In the genomic region with DNA sequence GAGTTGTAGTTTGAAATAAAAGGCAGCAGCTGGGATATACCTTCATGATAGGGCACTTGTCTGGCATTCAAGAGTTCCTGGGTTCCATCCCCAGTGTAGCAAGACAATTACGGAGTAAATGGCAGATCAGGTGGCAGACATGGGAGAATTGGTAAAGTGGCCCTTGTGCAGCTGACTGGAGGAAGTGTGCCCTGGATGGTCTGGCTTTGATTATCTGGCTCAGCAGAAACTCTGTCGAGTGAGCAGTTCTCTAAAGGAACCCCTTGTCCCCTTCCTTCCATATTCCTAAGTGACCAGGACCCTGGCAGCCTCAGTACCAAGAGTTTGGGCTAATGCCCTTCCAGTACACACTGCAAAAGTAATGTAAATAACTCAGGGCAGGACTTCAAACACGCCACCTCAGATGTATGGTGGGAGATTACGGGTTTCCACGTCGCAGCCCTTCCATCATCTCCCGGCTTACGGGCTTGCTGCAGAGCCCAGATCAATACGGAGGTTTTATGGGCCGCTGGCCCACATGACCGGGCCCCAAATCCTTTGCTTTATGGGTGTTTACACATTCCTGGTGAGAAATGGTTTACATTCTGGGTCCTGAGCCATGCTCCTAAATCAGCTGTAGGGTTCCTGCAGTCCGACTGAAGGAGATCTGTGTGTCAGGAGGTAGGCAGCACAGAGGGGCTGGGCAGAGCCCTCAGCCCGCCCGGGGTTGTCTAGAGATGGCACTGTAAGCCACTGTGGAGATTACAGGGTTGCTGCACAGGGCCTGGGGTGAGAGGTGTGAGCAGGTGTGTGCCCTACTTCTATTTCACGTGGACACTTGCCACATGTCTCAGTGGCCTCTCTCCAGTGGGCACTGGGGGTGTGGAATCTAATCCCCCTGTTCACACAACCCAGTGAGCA, we compare ENCODE assay signal across 35 mouse cellular contexts. TPM values are rescaled to one million over a fixed set of nuclear protein-coding genes. Genes with fewer than 3 reads are reported as not detected.
DNase-seq lines count a peak whose midpoint lies in the region; ATAC-seq lines count a peak whose summit lies in the region.
"Had no signal": no experiment of that assay in that cellular context is flagged by ENCODE, and none has a peak within 500 bp of the region (broad histone marks: within the 10 kb centered on the region; RNA-seq: fewer than 3 reads in every experiment).

No protein-coding gene starts in this region.

- H3K27ac ChIP-seq in heart, embryonic 10.5 days = no peak overlapping the region
- no peak overlapping the region for H3K27ac ChIP-seq in embryonic facial prominence, embryonic 11.5 days (replicated peaks; ENCODE audit: low read depth, low read length)
- H3K27ac ChIP-seq in intestine, embryonic 15.5 days = no peak overlapping the region
- no peak overlapping the region for H3K27ac ChIP-seq in limb, embryonic 13.5 days
- H3K27ac ChIP-seq: gastrocnemius, adult 2 months; heart, adult 2 months; heart, embryonic 15.5 days; hindbrain, embryonic 12.5 days; hindbrain, postnatal 0 days; layer of hippocampus, adult 2 months; lung, embryonic 15.5 days; midbrain, embryonic 13.5 days; stomach, embryonic 15.5 days had no signal

- H3K9ac ChIP-seq in embryonic facial prominence, embryonic 11.5 days (replicated peaks; ENCODE audit: low read length) = no peak overlapping the region
- H3K9ac ChIP-seq in intestine, embryonic 15.5 days = no peak overlapping the region
- no peak overlapping the region for H3K9ac ChIP-seq in limb, embryonic 13.5 days
- H3K9ac ChIP-seq: heart, embryonic 15.5 days; hindbrain, embryonic 12.5 days; lung, embryonic 15.5 days; midbrain, embryonic 13.5 days; stomach, embryonic 15.5 days had no signal

- H3K4me2 ChIP-seq in embryonic facial prominence, embryonic 11.5 days (ENCODE audit: low read depth, low read length) = no peak overlapping the region
- H3K4me2 ChIP-seq in intestine, embryonic 15.5 days (replicated peaks) = no peak overlapping the region
- peak overlapping the region; percentile 27 for H3K4me2 ChIP-seq in limb, embryonic 13.5 days (replicated peaks)
- H3K4me2 ChIP-seq: heart, embryonic 15.5 days; hindbrain, embryonic 12.5 days; liver, embryonic 11.5 days; lung, embryonic 15.5 days; midbrain, embryonic 13.5 days; stomach, embryonic 15.5 days had no signal

- no peaks in the 10 kb centered on the region for H3K9me3 ChIP-seq in heart, embryonic 10.5 days
- H3K9me3 ChIP-seq in embryonic facial prominence, embryonic 11.5 days (replicated peaks; ENCODE audit: control insufficient read depth, low read length) = no peaks in the 10 kb centered on the region
- H3K9me3 ChIP-seq in intestine, embryonic 15.5 days = no peaks in the 10 kb centered on the region
- no peaks in the 10 kb centered on the region for H3K9me3 ChIP-seq in limb, embryonic 13.5 days
- H3K9me3 ChIP-seq: heart, embryonic 15.5 days; hindbrain, embryonic 12.5 days; lung, embryonic 15.5 days; midbrain, embryonic 13.5 days; stomach, embryonic 15.5 days had no signal

- no peak overlapping the region for H3K4me3 ChIP-seq in heart, embryonic 10.5 days
- H3K4me3 ChIP-seq in embryonic facial prominence, embryonic 11.5 days (ENCODE audit: low read depth, low read length) = no peak overlapping the region
- H3K4me3 ChIP-seq in intestine, embryonic 15.5 days (replicated peaks) = no peak overlapping the region
- no peak overlapping the region for H3K4me3 ChIP-seq in limb, embryonic 13.5 days
- H3K4me3 ChIP-seq: gastrocnemius, adult 2 months; heart, adult 2 months; heart, embryonic 15.5 days; hindbrain, embryonic 12.5 days; layer of hippocampus, adult 2 months; lung, embryonic 15.5 days; midbrain, embryonic 13.5 days; stomach, embryonic 15.5 days had no signal

- no peak for ATAC-seq in embryonic facial prominence, embryonic 11.5 days (replicated peaks; ENCODE audit: insufficient number of reproducible peaks, low FRiP score, low TSS enrichment, low read depth)
- peak; percentile 34; the same call in 1 of the 2 replicates for ATAC-seq in intestine, embryonic 15.5 days
- no peak for ATAC-seq in limb, embryonic 13.5 days (ENCODE audit: low FRiP score, low read depth)
- no peak for ATAC-seq in megakaryocyte progenitor cell, adult 5-6 weeks (replicated peaks; ENCODE audit: poor library complexity)
- ATAC-seq: CD4-positive, CD25-positive, alpha-beta regulatory T cell, adult 4 months; forebrain, embryonic 14.5 days; hindbrain, postnatal 0 days had no signal

- DNase-seq in heart, embryonic 10.5 days (ENCODE audit: low spot score) = peak; percentile 67
- DNase-seq in heart, adult 8-10 months (ENCODE audit: low spot score) = no peak
- DNase-seq in embryonic facial prominence, embryonic 11.5 days (ENCODE audit: low spot score) = peak; percentile 58
- no peak for DNase-seq in urinary bladder, postnatal 4 days (ENCODE audit: low spot score in 2 of 2)
- DNase-seq in urinary bladder, postnatal 10 days (ENCODE audit: low spot score) = no peak
- DNase-seq: adrenal gland, postnatal 36 days; cerebellum, adult 18-20 months; cerebellum, postnatal 25 days; gastrocnemius, adult 2 months; gastrocnemius, postnatal 36 days; heart, adult 2 months; heart, postnatal 36 days; kidney, adult 2 months; kidney, postnatal 36 days; thymus, adult 18-20 months; thymus, postnatal 25 days had no signal

- WGBS in heart, embryonic 10.5 days = 67% methylated on average over 15 of the region's 15 CpGs
- 65% methylated on average over 15 of the region's 15 CpGs for WGBS in embryonic facial prominence, embryonic 11.5 days
- WGBS in intestine, embryonic 15.5 days = 22% methylated on average over 15 of the region's 15 CpGs
- 9% methylated on average over 15 of the region's 15 CpGs for WGBS in limb, embryonic 13.5 days

- peaks cover 29% of the 10 kb centered on the region for H3K4me1 ChIP-seq in heart, embryonic 10.5 days
- no peaks in the 10 kb centered on the region; the same call in 1 of the 2 replicates for H3K4me1 ChIP-seq in embryonic facial prominence, embryonic 11.5 days (ENCODE audit: control insufficient read depth, insufficient read depth, low read length)
- H3K4me1 ChIP-seq in intestine, embryonic 15.5 days (replicated peaks) = peaks cover 15% of the 10 kb centered on the region
- peaks cover 37% of the 10 kb centered on the region for H3K4me1 ChIP-seq in limb, embryonic 13.5 days
- H3K4me1 ChIP-seq: heart, embryonic 15.5 days had no signal

- H3K27me3 ChIP-seq in heart, embryonic 10.5 days (ENCODE audit: insufficient read depth, poor library complexity, severe bottlenecking) = peaks cover 16% of the 10 kb centered on the region; the same call in 1 of the 2 replicates
- no peaks in the 10 kb centered on the region for H3K27me3 ChIP-seq in embryonic facial prominence, embryonic 11.5 days (ENCODE audit: control insufficient read depth, insufficient read depth, low read length)
- 0 out of 2 replicates have a peak, but pooled peaks cover 2% of the 10 kb centered on the region for H3K27me3 ChIP-seq in intestine, embryonic 15.5 days (replicated peaks)
- H3K27me3 ChIP-seq in limb, embryonic 13.5 days = peaks cover 17% of the 10 kb centered on the region
- H3K27me3 ChIP-seq: heart, embryonic 15.5 days; hindbrain, embryonic 12.5 days; stomach, embryonic 15.5 days had no signal

- H3K36me3 ChIP-seq in heart, embryonic 10.5 days = no peaks in the 10 kb centered on the region
- H3K36me3 ChIP-seq in embryonic facial prominence, embryonic 11.5 days (replicated peaks; ENCODE audit: control insufficient read depth, insufficient read depth, low read depth, low read length) = no peaks in the 10 kb centered on the region
- H3K36me3 ChIP-seq in intestine, embryonic 15.5 days = no peaks in the 10 kb centered on the region
- H3K36me3 ChIP-seq in limb, embryonic 13.5 days = no peaks in the 10 kb centered on the region
- H3K36me3 ChIP-seq: heart, embryonic 15.5 days; hindbrain, embryonic 12.5 days; lung, embryonic 15.5 days; midbrain, embryonic 13.5 days; stomach, embryonic 15.5 days had no signal

RNA-seq across cellular contexts. Expression of a gene that starts 50.4 kb away (rescaled TPM):
- 95.3 and 106 TPM in 2 replicates for polyA plus RNA-seq in heart, embryonic 10.5 days (2016; fragmentation: Nextera tagmentation; extraction: Ambion mirVana)
- total RNA-seq in heart, adult 8-10 months (2022) = not detected
- polyA plus RNA-seq in embryonic facial prominence, embryonic 11.5 days (2014; fragmentation: Nextera tagmentation; extraction: Ambion mirVana) = 8.2 and 11.9 TPM in 2 replicates
- polyA plus RNA-seq in intestine, embryonic 15.5 days (2015; fragmentation: Nextera tagmentation; extraction: Ambion mirVana) = 25.9 and 27.5 TPM in 2 replicates
- polyA plus RNA-seq in limb, embryonic 13.5 days (2015; fragmentation: Nextera tagmentation; extraction: Ambion mirVana) = 2.7 and 3.1 TPM in 2 replicates
- total RNA-seq in megakaryocyte progenitor cell, adult 5-6 weeks (2015) = not detected in 2 replicates
- not detected in 2 replicates for total RNA-seq in megakaryocyte progenitor cell, adult 5-6 weeks (2017)
- total RNA-seq: gastrocnemius, adult 2 months; gastrocnemius, postnatal 36 days; heart, adult 2 months; heart, postnatal 36 days; hindbrain, postnatal 0 days; layer of hippocampus, adult 2 months; layer of hippocampus, postnatal 14 days; left cerebral cortex, adult 8-10 months; left cerebral cortex, postnatal 36 days; megakaryocyte, adult 5-6 weeks; monocyte, adult 5-6 weeks had no signal
- polyA plus RNA-seq: brain, embryonic 14.5 days; CD4-positive, CD25-positive, alpha-beta regulatory T cell, adult 4 months; forebrain, embryonic 14.5 days; heart, adult 2 months; hindbrain, postnatal 0 days; midbrain, embryonic 13.5 days had no signal

Comparison
In these comparisons a context has a peak if more than half of its experiments do, and no peak if none do; other contexts are left out.
1. DNase-seq: peak in heart, embryonic 10.5 days (single experiment) and embryonic facial prominence, embryonic 11.5 days (single experiment); none in heart, adult 8-10 months (single experiment), urinary bladder, postnatal 4 days (0 of 2) and urinary bladder, postnatal 10 days (single experiment).